Mouse (Mus musculus): ENCODE measurements at regions not wholly inside any gene's neighbourhood (a gene's known extent, or its start where the extent isn't known, plus 50 kb on each side); places are given as distances from the start of the nearest gene placed in this dataset.

- no peak for TF ChIP-seq MAX (IDR thresholded peaks at IDR 0.05; ENCODE audit: low read depth)
- no peak for TF ChIP-seq USF1 (IDR thresholded peaks at IDR 0.05; ENCODE audit: low read depth)
- no peak for TF ChIP-seq POLR2A (IDR thresholded peaks at IDR 0.05; ENCODE audit: insufficient read length, low read depth)
Measured at GRCm38 (mm10) chr3:81397212-81397611, 361.0 kb downstream of the Pdgfc start.

Data from myocyte (in vitro differentiated cells).